Mouse (Mus musculus) embryo, embryonic 9.5 days (tissue): ENCODE data around the gene Olfr659.

Experiments
- DNase-seq: peaks from one replicate; pipeline ENCODE4 v3.0.0-alpha.2; 2017; ENCODE audit errors: extremely low spot score

Gene Olfr659

DNA sequence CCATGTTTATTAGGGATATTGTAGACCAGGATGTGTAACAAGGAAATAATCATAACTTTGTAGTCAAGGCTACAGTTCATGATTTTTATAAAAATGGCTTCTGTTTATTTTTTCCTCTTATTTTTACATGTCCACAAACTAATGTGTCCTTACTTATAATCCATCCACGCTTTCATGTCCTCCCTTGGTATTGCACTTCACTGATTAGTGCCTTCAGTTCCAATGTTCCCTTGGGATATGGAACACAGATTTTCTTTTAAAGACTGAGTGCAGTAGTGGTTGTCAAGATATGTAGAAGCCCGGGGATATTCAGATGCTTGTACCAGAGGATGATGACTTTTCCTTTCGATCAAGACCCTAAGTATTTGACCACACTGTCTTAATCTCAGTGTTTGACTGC is at the start of gene Olfr659:
Gene Olfr659 (plus strand): TSS at position 301 of the 400 bp plus-strand sequence.
- no peak for DNase-seq

DNA sequence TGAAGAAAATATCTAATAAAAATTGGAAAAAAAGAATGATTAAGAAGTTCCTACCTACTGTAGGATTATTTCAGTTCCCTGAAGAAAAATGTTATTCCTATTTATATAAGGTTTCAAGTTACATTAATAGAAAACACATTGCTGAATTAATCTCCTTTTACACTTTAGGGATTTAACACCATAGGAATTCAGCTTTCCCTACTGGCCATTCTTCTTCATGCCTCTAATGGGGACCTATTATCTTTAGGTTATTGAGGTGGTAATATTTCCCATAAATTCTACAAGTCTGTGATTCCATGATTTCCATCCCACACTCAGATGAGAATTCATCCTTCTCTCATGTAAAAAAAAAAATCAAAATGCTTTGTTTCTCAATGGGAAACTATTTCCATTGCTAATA is 42.1 kb upstream of the Olfr659 start, which contains the start of gene Olfr657:
Gene Olfr657 (plus strand): TSS at position 301 of the 400 bp plus-strand sequence.
- DNase-seq, result no peak

- peak; percentile 65 for DNase-seq
These were observed 19.6 kb upstream of the Olfr659 start, which contains the start of gene Olfr658 for GRCm38 (mm10) chr7:104646841-104647482. TSS of gene Olfr658 (minus strand) at chr7:104647305.

DNA sequence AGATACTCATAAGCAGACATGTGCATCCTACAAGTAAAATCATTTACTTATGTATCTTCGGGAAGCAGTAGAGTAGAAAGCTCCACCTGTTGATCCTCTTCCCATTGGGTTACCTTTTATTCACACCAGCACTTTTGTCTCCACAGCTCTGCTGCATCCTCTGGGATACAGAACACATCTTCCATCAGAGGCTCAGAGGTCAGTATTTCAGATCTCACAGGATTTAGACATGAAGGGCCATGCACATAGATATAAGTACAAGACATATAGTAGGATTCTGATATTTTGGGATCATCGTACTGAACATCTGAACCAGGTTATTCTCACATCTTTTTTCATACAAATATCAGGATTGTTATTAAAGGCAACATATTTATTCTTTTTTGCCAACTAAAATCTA is 19.6 kb downstream of the Olfr659 start, which contains the start of gene Olfr661:
Gene Olfr661 (plus strand): TSS at position 301 of the 400 bp plus-strand sequence.
- no peak for DNase-seq
